Mouse (Mus musculus) embryo, embryonic 11.5 days (tissue): ENCODE results near the gene Man2a1.

ENCODE experiments used
- DNase-seq: peaks from one replicate; pipeline ENCODE4 v3.0.0-alpha.2; 2012; ENCODE audit warnings: low read depth, low spot score

Gene Man2a1

GRCm38 (mm10) chr17:64600372-64601090 lies at the start of gene Man2a1:
Gene Man2a1, plus strand, starts transcription at chr17:64600736.
- peak; percentile 78 for DNase-seq

GRCm38 (mm10) chr17:64553358-64553757 lies 47.2 kb upstream of the Man2a1 start:
- no peak for DNase-seq

- no peak for DNase-seq
These were observed 45.6 kb upstream of the Man2a1 start for GRCm38 (mm10) chr17:64554901-64555300.

GRCm38 (mm10) chr17:64556661-64557445 lies 43.7 kb upstream of the Man2a1 start:
- no peak for DNase-seq

- peak; percentile 29 for DNase-seq
These were observed 41.5 kb upstream of the Man2a1 start for GRCm38 (mm10) chr17:64558994-64559540.

GRCm38 (mm10) chr17:64566435-64566834 lies 34.1 kb upstream of the Man2a1 start:
- no peak for DNase-seq

- no peak for DNase-seq
These were observed 33.0 kb upstream of the Man2a1 start for GRCm38 (mm10) chr17:64567546-64567945.

- DNase-seq, result no peak
These were observed 26.6 kb upstream of the Man2a1 start for GRCm38 (mm10) chr17:64573981-64574380.

- DNase-seq, result no peak
These were observed 25.3 kb upstream of the Man2a1 start for GRCm38 (mm10) chr17:64575240-64575639.

GRCm38 (mm10) chr17:64577485-64577884 lies 23.1 kb upstream of the Man2a1 start:
- no peak for DNase-seq

- DNase-seq, result no peak
These were observed 22.2 kb upstream of the Man2a1 start for GRCm38 (mm10) chr17:64578346-64578745.

GRCm38 (mm10) chr17:64579696-64580095 lies 20.8 kb upstream of the Man2a1 start:
- no peak for DNase-seq

- DNase-seq, result no peak
These were observed 19.4 kb upstream of the Man2a1 start for GRCm38 (mm10) chr17:64581133-64581532.

- DNase-seq, result no peak
These were observed 18.6 kb upstream of the Man2a1 start for GRCm38 (mm10) chr17:64581962-64582361.

- no peak for DNase-seq
These were observed 10.1 kb upstream of the Man2a1 start for GRCm38 (mm10) chr17:64590483-64590882.

GRCm38 (mm10) chr17:64591366-64591765 lies 9.2 kb upstream of the Man2a1 start:
- DNase-seq, result no peak

- no peak for DNase-seq
These were observed 8.2 kb upstream of the Man2a1 start for GRCm38 (mm10) chr17:64592355-64592754.

- DNase-seq, result no peak
These were observed 7.7 kb upstream of the Man2a1 start for GRCm38 (mm10) chr17:64592788-64593187.

- no peak for DNase-seq
These were observed 2.8 kb upstream of the Man2a1 start for GRCm38 (mm10) chr17:64597770-64598169.

GRCm38 (mm10) chr17:64599916-64600315 lies 620 bp upstream of the Man2a1 start:
- DNase-seq, result no peak

- peak; percentile 37 for DNase-seq
These were observed 685 bp downstream of the Man2a1 start for GRCm38 (mm10) chr17:64601091-64601750.
